Mouse (Mus musculus) midbrain, embryonic 13.5 days (tissue): ENCODE measurements around the gene Crygb. TPM values are rescaled to one million over a fixed set of nuclear protein-coding genes. Genes with fewer than 3 reads are reported as not detected.
"Not testable (repeated sequence)": the region's sequence is repeated elsewhere in the genome, so short reads cannot be mapped to it uniquely, and the experiment has no call there.

Experiments
- ATAC-seq: fragments of 200-750 bp; cut with Nextera tagmentation; 2 replicates; pipeline ENCODE4 v1.8.0; 2017; ENCODE audit warnings: mild to moderate bottlenecking, moderate TSS enrichment, moderate library complexity
- H3K27ac ChIP-seq: fragments of 300-500 bp; sonication (generic); 2 replicates; pipeline ENCODE4 v1.5.1; 2015; ENCODE audit warnings: inconsistent platforms, mild to moderate bottlenecking, moderate library complexity
- H3K27me3 ChIP-seq: fragments of 300-500 bp; sonication (generic); 2 replicates; pipeline ENCODE4 v1.6.1; 2015; ENCODE audit warnings: mild to moderate bottlenecking, inconsistent platforms
- H3K36me3 ChIP-seq: fragments of 300-500 bp; sonication (generic); 2 replicates; pipeline ENCODE4 v1.6.1; 2015; ENCODE audit warnings: mild to moderate bottlenecking, inconsistent platforms
- H3K4me1 ChIP-seq: fragments of 300-500 bp; sonication (generic); replicated peaks from 2 replicates; pipeline ENCODE4 v1.6.1; 2015; ENCODE audit warnings: inconsistent platforms
- H3K4me2 ChIP-seq: fragments of 300-500 bp; sonication (generic); replicated peaks from 2 replicates; pipeline ENCODE4 v1.6.1; 2015; ENCODE audit warnings: moderate library complexity, mild to moderate bottlenecking, inconsistent platforms
- H3K4me3 ChIP-seq: fragments of 300-500 bp; sonication (generic); replicated peaks from 2 replicates; pipeline ENCODE4 v1.5.1; 2015; ENCODE audit warnings: mild to moderate bottlenecking, inconsistent platforms
- H3K9ac ChIP-seq: fragments of 300-500 bp; sonication (generic); replicated peaks from 2 replicates; pipeline ENCODE4 v1.6.1; 2015; ENCODE audit warnings: mild to moderate bottlenecking, inconsistent platforms
- H3K9me3 ChIP-seq: fragments of 300-500 bp; sonication (generic); 2 replicates; pipeline ENCODE4 v1.6.1; 2016; ENCODE audit warnings: mild to moderate bottlenecking, inconsistent platforms
- WGBS: fragments of 180-500 bp; shearing (Covaris S2); methylation state at CpG from one replicate; pipeline ENCODE4 v1.1.7; 2015; 5-methylcytosine and 5-hydroxymethylcytosine counted together
- polyA plus RNA-seq: library from polyadenylated mRNA; unstranded; fragments of >200 nt; fragmentation: Nextera tagmentation; extraction: Ambion mirVana; gene quantifications from 2 replicates; pipeline ENCODE4 v1.2.1, GENCODE M21; 2015

Crygb gene
- polyA plus RNA-seq, 1 experiment from 2014 or later = 0.30 TPM

DNA sequence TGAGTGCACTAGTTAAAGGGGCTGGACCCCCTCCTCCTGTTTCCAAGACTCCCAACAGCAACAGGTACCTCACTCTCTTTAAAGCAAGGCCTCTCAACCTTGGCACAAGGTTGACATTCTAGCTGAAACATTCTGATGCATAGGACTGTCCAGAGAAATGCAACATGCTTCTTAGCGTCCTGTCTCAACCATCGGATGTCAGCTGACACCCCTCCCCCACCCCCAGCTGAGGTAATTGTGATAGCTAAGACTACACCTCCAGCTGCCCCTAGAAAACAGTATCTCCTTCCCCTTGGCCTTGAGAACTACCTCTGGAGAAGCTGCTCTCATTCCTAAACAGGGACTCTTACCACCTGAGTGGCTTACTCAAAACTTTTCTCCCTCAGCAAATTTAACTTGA is 29.9 kb downstream of the Crygb start:
- no peaks in the 10 kb centered on the region for H3K36me3 ChIP-seq
- H3K4me1 ChIP-seq = 0 out of 2 replicates have a peak, but pooled peaks cover 3% of the 10 kb centered on the region
- H3K9me3 ChIP-seq = no peaks in the 10 kb centered on the region
- H3K4me2 ChIP-seq = no peak overlapping the region
- H3K27me3 ChIP-seq = no peaks in the 10 kb centered on the region
- 37% methylated on average over 2 of the region's 2 CpGs for WGBS
- no peak overlapping the region for H3K4me3 ChIP-seq
- ATAC-seq = no peak
- no peak overlapping the region for H3K9ac ChIP-seq
- no peak overlapping the region for H3K27ac ChIP-seq

DNA sequence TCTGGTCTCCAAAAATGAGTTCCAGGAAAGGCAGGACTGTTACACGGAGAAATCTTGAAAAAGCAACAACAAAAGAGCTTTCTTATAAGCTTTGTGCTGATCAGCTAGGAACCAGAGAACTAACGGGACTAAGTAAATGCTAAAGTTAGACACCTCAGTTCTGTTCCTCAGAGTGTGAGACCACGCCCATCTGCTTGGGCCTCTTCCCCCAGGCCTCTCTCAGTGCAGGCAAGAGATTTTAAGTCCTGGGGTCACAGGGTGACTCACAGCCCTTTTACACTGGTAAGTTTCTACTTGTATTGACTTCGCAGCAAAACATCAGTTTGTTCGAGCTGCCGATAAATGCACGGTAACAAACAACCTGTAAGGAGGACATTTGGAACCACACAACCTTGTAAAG is 30.4 kb downstream of the Crygb start:
- 64% methylated on average over 7 of the region's 7 CpGs for WGBS

DNA sequence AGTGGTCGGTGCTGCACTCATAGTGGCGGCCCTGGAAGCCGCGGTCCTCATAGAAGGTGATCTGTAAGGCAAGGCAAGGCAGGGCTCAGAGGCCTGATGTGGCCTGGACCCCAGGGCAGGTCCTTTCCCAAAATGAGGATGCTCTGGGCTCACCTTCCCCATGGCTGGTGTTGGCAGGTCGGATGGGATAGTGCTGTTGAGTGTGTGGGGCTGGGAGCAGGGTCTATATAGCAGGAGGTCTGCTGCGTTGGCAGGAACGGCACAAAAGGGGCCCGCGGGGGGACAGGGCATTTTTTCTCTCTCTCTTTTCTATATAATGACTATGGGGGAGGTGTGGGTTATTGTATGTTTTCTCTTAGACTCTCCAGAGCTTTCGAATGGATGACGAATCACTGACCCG is 31.1 kb downstream of the Crygb start, which contains the start of gene Cryge:
Gene Cryge, minus strand, starts transcription at position 198 of the 400 bp plus-strand sequence.
- ATAC-seq, H3K4me3 ChIP-seq, H3K27ac ChIP-seq, H3K9ac ChIP-seq, H3K9me3 ChIP-seq, H3K4me1 ChIP-seq, H3K4me2 ChIP-seq, H3K36me3 ChIP-seq, H3K27me3 ChIP-seq: not testable (repeated sequence)
- WGBS = 65% methylated on average over 12 of the region's 12 CpGs

More for the DNA sequence above, 30.4 kb downstream of the Crygb start:
- no peak overlapping the region for H3K4me2 ChIP-seq
- no peak overlapping the region for H3K27ac ChIP-seq
- no peaks in the 10 kb centered on the region for H3K27me3 ChIP-seq
- 0 out of 2 replicates have a peak, but pooled peaks cover 3% of the 10 kb centered on the region for H3K4me1 ChIP-seq
- no peaks in the 10 kb centered on the region for H3K36me3 ChIP-seq
- H3K4me3 ChIP-seq = no peak overlapping the region
- no peak overlapping the region for H3K9ac ChIP-seq
- no peaks in the 10 kb centered on the region for H3K9me3 ChIP-seq
- no peak for ATAC-seq

DNA sequence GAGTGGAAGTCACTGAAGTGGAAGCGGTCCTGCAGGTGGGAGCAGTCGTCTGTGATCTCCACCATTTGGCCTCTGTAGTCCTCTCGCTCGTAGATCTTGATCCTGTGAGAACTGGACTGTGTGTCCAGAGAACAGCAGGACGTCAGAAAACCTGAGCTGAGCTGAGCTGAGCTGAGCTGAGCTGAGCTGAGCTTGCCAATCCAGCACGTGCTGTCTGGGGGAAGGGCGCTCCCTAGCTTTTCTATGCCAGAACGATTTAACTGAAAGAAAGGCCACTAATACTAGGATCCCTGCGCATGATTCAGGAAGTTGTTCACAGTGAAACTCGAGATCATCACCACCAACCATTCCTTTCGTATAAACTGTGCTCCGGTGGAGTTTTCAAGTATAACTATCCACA is 33.3 kb downstream of the Crygb start:
- no peaks in the 10 kb centered on the region for H3K36me3 ChIP-seq
- no peak overlapping the region for H3K4me3 ChIP-seq
- no peaks in the 10 kb centered on the region for H3K27me3 ChIP-seq
- 51% methylated on average over 12 of the region's 12 CpGs for WGBS
- ATAC-seq = no peak
- 0 out of 2 replicates have a peak, but pooled peaks cover 3% of the 10 kb centered on the region for H3K4me1 ChIP-seq
- H3K4me2 ChIP-seq = no peak overlapping the region
- H3K27ac ChIP-seq = no peak overlapping the region
- no peaks in the 10 kb centered on the region for H3K9me3 ChIP-seq
- H3K9ac ChIP-seq = no peak overlapping the region

DNA sequence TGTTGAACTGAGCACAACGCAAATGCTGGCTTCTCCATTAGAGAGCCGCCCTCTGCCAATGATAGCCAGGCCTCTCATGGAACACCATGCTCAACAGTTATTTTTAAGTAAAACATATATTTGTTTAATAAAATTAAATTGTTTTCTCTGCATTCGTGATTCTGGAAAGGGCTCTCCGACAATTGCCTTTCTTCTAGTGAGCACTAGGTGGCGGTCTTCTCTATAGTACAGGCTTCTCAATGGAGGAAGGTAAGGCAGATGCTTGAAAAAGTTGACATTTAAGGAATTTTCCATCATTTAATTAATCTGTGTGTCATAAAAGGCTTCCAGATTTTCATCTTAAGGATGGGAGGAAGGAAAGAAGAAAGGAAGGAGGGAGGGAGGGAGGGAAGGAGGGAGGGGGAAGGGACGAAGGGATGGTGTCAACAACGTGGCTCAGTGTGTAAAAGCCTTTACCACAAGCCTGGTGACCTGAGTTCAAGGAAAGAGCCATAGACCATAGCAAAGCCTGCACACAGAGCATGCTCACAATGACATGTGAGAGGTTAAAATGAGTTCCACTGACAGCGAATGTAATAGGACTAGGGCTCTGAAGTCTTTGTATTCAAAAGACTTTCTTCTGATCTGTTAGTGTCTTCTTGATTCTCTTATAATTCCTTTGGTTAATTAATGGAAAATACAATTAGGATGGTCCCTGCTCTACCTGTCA is 35.5 kb downstream of the Crygb start:
- H3K36me3 ChIP-seq = no peaks in the 10 kb centered on the region
- 39% methylated on average over 8 of the region's 8 CpGs for WGBS
- H3K27me3 ChIP-seq = no peaks in the 10 kb centered on the region
- no peak overlapping the region for H3K4me2 ChIP-seq
- H3K27ac ChIP-seq = no peak overlapping the region
- H3K9me3 ChIP-seq = no peaks in the 10 kb centered on the region
- 0 out of 2 replicates have a peak, but pooled peaks cover 3% of the 10 kb centered on the region for H3K4me1 ChIP-seq
- H3K9ac ChIP-seq = no peak overlapping the region
- 0 out of 2 replicates have a peak, but pooled peaks have one; percentile 27 for ATAC-seq
- H3K4me3 ChIP-seq = no peak overlapping the region

DNA sequence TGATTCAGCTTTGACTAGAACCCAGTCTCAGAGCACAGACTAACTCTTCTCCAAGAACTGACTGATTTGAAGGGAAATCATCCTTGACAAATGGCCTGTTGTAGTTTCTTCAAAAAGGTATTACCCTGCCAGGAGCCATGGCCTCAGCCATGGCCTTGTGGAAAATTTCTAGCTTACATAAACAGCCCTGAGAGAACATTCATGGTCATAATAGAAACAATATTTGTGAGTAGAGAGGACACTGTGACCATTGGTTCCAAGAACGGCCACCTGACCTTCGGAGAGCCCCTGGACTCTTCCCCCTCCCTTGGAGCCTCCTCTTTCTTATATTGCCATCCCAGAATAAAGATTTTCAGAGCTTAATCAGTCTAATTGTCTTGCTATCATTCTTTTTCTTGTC is 38.7 kb downstream of the Crygb start:
- no peak for ATAC-seq
- Histone ChIP-seq H3K4me1 (no peaks in the 10 kb centered on the region), H3K36me3 (no peaks in the 10 kb centered on the region), H3K9ac (no peak overlapping the region), H3K4me2 (no peak overlapping the region), H3K9me3 (no peaks in the 10 kb centered on the region), H3K27ac (no peak overlapping the region), H3K27me3 (no peaks in the 10 kb centered on the region), H3K4me3 (no peak overlapping the region)
- whole genome bisulfite sequencing = 90% methylated on average over 2 of the region's 2 CpGs

DNA sequence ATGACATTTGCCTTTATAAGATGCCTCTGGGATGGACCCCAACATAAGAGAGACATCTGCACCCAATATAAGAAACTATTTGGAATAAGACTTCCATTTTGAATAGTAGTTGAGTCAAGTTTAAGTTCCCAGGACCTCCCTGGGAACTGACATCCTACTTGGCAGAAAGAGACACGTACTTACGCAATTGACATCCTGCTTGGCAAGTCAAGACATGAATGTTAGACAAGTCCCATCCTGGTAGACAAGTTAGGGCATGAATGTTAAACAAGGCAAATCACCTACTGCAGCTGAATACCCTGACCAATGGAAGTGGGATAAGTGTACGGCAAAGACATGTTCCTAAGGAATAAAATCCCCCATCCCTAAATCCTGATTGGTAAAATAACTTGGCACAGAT is 40.3 kb downstream of the Crygb start:
- no peak for ATAC-seq
- Histone ChIP-seq H3K9me3 (no peaks in the 10 kb centered on the region), H3K27me3 (no peaks in the 10 kb centered on the region), H3K27ac (no peak overlapping the region), H3K4me3 (no peak overlapping the region), H3K4me2 (no peak overlapping the region), H3K36me3 (no peaks in the 10 kb centered on the region), H3K9ac (no peak overlapping the region), H3K4me1 (no peaks in the 10 kb centered on the region)
- WGBS = 97% methylated on average over 3 of the region's 3 CpGs

- ATAC-seq = no peak
- Histone ChIP-seq H3K4me3 (no peak overlapping the region), H3K4me2 (no peak overlapping the region), H3K9me3 (no peaks in the 10 kb centered on the region), H3K36me3 (no peaks in the 10 kb centered on the region), H3K27me3 (no peaks in the 10 kb centered on the region), H3K4me1 (no peaks in the 10 kb centered on the region), H3K27ac (no peak overlapping the region), H3K9ac (no peak overlapping the region)
- 88% methylated on average over 6 of the region's 6 CpGs for WGBS
Measured at GRCm38 (mm10) chr1:65040806-65041205, 41.3 kb downstream of the Crygb start.

- ATAC-seq = no peak
- Histone ChIP-seq H3K27me3 (no peaks in the 10 kb centered on the region), H3K4me2 (no peak overlapping the region), H3K4me3 (no peak overlapping the region), H3K27ac (no peak overlapping the region), H3K4me1 (no peaks in the 10 kb centered on the region), H3K9ac (no peak overlapping the region), H3K9me3 (no peaks in the 10 kb centered on the region), H3K36me3 (no peaks in the 10 kb centered on the region)
- 78% methylated on average over 3 of the region's 3 CpGs for WGBS
Measured at GRCm38 (mm10) chr1:65039679-65040078, 42.4 kb downstream of the Crygb start.

DNA sequence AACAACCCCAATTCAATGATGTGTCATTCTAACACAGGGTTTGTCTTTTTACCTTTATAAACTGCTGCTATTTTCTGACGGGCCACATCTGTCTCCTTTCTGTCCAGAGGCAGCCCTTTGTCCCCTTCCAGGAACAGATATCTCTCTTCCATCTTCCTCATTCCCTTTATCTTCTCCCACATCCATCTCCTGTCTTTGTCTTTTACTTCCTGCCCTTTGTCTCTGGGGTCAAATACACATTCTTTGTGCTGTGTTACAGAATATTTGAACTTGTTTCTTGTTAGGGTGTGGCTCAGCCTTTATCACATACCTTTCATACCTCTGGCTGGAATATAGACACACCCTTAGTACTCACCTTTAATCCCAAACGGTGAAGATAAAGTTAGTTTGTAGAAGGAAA is 44.5 kb downstream of the Crygb start:
- no peaks in the 10 kb centered on the region for H3K36me3 ChIP-seq
- H3K4me2 ChIP-seq = no peak overlapping the region
- H3K9me3 ChIP-seq = no peaks in the 10 kb centered on the region
- H3K9ac ChIP-seq = no peak overlapping the region
- H3K27me3 ChIP-seq = no peaks in the 10 kb centered on the region
- WGBS = 83% methylated on average over 2 of the region's 2 CpGs
- H3K4me1 ChIP-seq = no peaks in the 10 kb centered on the region
- ATAC-seq = no peak
- no peak overlapping the region for H3K4me3 ChIP-seq
- no peak overlapping the region for H3K27ac ChIP-seq

- Histone ChIP-seq H3K27ac (no peak overlapping the region), H3K4me1 (no peaks in the 10 kb centered on the region), H3K27me3 (no peaks in the 10 kb centered on the region), H3K4me3 (no peak overlapping the region), H3K4me2 (no peak overlapping the region), H3K9ac (no peak overlapping the region), H3K36me3 (no peaks in the 10 kb centered on the region), H3K9me3 (no peaks in the 10 kb centered on the region)
- 32% methylated on average over 3 of the region's 3 CpGs for WGBS
- ATAC-seq = no peak
Measured at GRCm38 (mm10) chr1:65035513-65035912, 46.6 kb downstream of the Crygb start.

DNA sequence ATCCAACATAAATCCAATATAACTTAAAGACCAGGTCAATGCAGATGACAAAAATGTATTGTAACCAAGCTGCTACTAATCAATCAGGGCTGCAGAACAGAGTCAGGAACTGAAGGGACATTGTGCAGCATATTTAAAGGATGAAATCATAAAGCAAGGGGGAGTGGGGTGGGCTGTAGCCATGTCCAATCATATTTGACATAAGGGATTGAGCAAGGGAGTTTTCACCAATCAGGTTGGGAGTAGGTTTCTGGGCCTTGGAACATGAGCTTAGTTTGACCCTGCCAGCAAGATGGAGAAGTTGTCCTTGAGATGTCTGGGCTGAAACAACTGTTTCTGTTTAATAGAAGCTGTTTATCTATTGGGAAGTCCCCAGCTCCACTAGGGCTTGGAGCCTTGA is 49.4 kb downstream of the Crygb start, which contains the start of gene Akr1cl:
Gene Akr1cl, minus strand, starts transcription at position 119 of the 400 bp plus-strand sequence.
- H3K27ac ChIP-seq = no peak within 1 kb of the TSS
- H3K4me1 ChIP-seq = no peaks in the 10 kb centered on the region
- no peaks in the 10 kb centered on the region for H3K9me3 ChIP-seq
- H3K36me3 ChIP-seq = no peaks in the 10 kb centered on the region
- H3K4me2 ChIP-seq = no peak within 1 kb of the TSS
- no peak for ATAC-seq
- no peaks in the 10 kb centered on the region for H3K27me3 ChIP-seq
- no peak within 1 kb of the TSS for H3K9ac ChIP-seq
- H3K4me3 ChIP-seq = no peak within 1 kb of the TSS
